Mouse (Mus musculus): ENCODE measurements around the gene Opcml. TPM values are rescaled to one million over a fixed set of nuclear protein-coding genes. Genes with fewer than 3 reads are reported as not detected.

Gene Opcml
- polyA plus RNA-seq, 1 experiment from 2014 or later = 1.9 TPM

Small RNAs within 50 kb of the gene (microRNA-seq; reads per million reads assigned to microRNA genes)
- gene Gm44316 (ENCODE audit: borderline number of aligned reads) = not detected

Data from heart, embryonic 11.5 days (tissue).